Mouse (Mus musculus) C2C12 (cell line): Measurements from ENCODE around the gene Evi2a.

ENCODE experiments used
- CEBPB ChIP-seq: IDR thresholded peaks from one replicate; pipeline ENCODE4 v1.6.1; 2011; ENCODE audit warnings: low read depth, mild to moderate bottlenecking, control low read depth, moderate library complexity
- CTCF ChIP-seq: IDR thresholded peaks from one replicate; pipeline ENCODE4 v1.5.1; 2011; ENCODE audit not compliant: control insufficient read depth, insufficient read depth, insufficient read length
- MAX ChIP-seq: IDR thresholded peaks from one replicate; pipeline ENCODE4 v1.6.1; 2011; ENCODE audit warnings: mild to moderate bottlenecking, control low read depth
- MYOD1 ChIP-seq: IDR thresholded peaks from one replicate; pipeline ENCODE4 v1.6.1; 2011; ENCODE audit warnings: low read depth; ENCODE audit not compliant: control insufficient read depth, insufficient read length
- USF1 ChIP-seq: IDR thresholded peaks from one replicate; pipeline ENCODE4 v1.6.1; 2011; ENCODE audit warnings: low read depth, mild to moderate bottlenecking, control low read depth, moderate library complexity

DNA sequence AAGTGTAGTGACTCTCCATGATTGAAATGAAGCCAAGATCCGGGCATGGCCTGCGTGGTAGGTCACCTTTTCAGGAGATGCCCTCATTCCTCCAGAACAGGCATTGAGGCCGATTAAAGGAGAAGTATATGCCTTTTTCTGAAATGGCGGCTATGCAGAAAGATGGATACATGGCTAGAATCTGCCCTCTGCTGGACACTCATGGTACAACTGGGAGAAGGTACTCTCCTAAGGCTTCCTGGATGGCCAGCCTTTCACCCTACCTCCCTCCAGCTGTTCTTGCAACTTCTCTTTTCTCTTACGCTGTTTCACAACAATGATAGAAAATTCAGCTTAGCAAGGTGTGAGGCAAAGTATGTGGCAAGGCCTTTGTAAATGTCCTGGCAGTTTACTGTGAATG lies 47.3 kb upstream of the Evi2a start:
- TF ChIP-seq CTCF = peak; percentile 25
- TF ChIP-seq MAX = no peak
- TF ChIP-seq USF1 = no peak
- TF ChIP-seq CEBPB = no peak
- no peak for TF ChIP-seq MYOD1
